Comparison of ENCODE assay signal across 13 mouse cellular contexts in the genomic region with DNA sequence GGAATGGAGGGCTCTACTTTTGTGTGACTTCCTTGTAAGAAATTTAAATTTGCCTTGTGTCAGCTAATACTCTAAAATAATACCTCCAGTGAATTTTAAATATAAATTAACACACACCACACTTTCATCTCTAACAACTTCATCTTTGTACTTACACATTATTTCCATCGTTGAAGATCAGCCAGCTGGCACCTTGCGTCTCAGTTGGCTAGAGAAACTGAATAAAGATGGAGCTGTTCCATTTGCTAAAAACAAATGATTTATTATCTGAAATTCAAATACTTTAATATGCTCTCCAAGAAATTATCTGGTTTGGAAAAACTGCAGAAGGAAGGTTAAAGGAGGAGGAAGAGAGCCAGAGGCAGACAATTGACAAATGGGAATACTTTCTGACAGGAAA.
DNase-seq lines count a peak whose midpoint lies in the region; ATAC-seq lines count a peak whose summit lies in the region.
"Had no signal": no experiment of that assay in that cellular context is flagged by ENCODE, and none has a peak within 500 bp of the region (broad histone marks: within the 10 kb centered on the region; RNA-seq: fewer than 3 reads in every experiment).

No protein-coding gene starts in this region.

- no peak overlapping the region for H3K27ac ChIP-seq in lung, embryonic 15.5 days
- H3K27ac ChIP-seq: embryonic facial prominence, embryonic 12.5 days; heart, embryonic 15.5 days; hindbrain, embryonic 14.5 days had no signal

- H3K4me2 ChIP-seq in lung, embryonic 15.5 days = no peak overlapping the region
- H3K4me2 ChIP-seq: embryonic facial prominence, embryonic 12.5 days; heart, embryonic 15.5 days; hindbrain, embryonic 14.5 days; liver, embryonic 11.5 days had no signal

- no peaks in the 10 kb centered on the region for H3K27me3 ChIP-seq in lung, embryonic 15.5 days
- H3K27me3 ChIP-seq: embryonic facial prominence, embryonic 12.5 days; heart, embryonic 15.5 days had no signal

- ATAC-seq in lung, embryonic 15.5 days (ENCODE audit: borderline replicate concordance, extremely low read depth, low FRiP score, low TSS enrichment) = peak; percentile 55; the same call in 1 of the 2 replicates

- intact Hi-C loops in heart, postnatal 36 days (cut with DNase I) = no loop called here

- no peaks in the 10 kb centered on the region for H3K36me3 ChIP-seq in lung, embryonic 15.5 days
- H3K36me3 ChIP-seq: embryonic facial prominence, embryonic 12.5 days; heart, embryonic 15.5 days had no signal

- H3K9ac ChIP-seq in lung, embryonic 15.5 days = no peak overlapping the region
- H3K9ac ChIP-seq: embryonic facial prominence, embryonic 12.5 days; heart, embryonic 15.5 days; hindbrain, embryonic 14.5 days had no signal

- H3K4me1 ChIP-seq in lung, embryonic 15.5 days = no peaks in the 10 kb centered on the region
- H3K4me1 ChIP-seq: embryonic facial prominence, embryonic 12.5 days; heart, embryonic 15.5 days had no signal

- H3K4me3 ChIP-seq in lung, embryonic 15.5 days = no peak overlapping the region
- H3K4me3 ChIP-seq: embryonic facial prominence, embryonic 12.5 days; heart, embryonic 15.5 days had no signal

- whole genome bisulfite sequencing in lung, embryonic 15.5 days = 60% methylated on average over 2 of the region's 2 CpGs

- no peaks in the 10 kb centered on the region for H3K9me3 ChIP-seq in lung, embryonic 15.5 days
- H3K9me3 ChIP-seq: embryonic facial prominence, embryonic 12.5 days; heart, embryonic 15.5 days had no signal

- DNase-seq in adrenal gland, postnatal 10 days = peak; percentile 3
- DNase-seq in adrenal gland, adult 8-10 months = no peak
- peak; percentile 11 for DNase-seq in heart, postnatal 4 days
- no peak for DNase-seq in heart, postnatal 36 days
- DNase-seq in lung, postnatal 10 days = no peak
- DNase-seq in right cerebral cortex, adult 2 months (ENCODE audit: low spot score in 2 of 2) = peak; percentile 10 to 34
- no peak for DNase-seq in thymus, postnatal 0 days (ENCODE audit: low spot score)
- DNase-seq: kidney, adult 2 months had no signal

Comparison
In these comparisons a context has a peak if more than half of its experiments do, and no peak if none do; other contexts are left out.
1. DNase-seq: peak in adrenal gland, postnatal 10 days (single experiment), heart, postnatal 4 days (single experiment) and right cerebral cortex, adult 2 months (2 of 2); none in adrenal gland, adult 8-10 months (single experiment), heart, postnatal 36 days (0 of 2), lung, postnatal 10 days (single experiment) and thymus, postnatal 0 days (single experiment).